Mouse (Mus musculus): ENCODE measurements around the gene Zfp563. TPM values are rescaled to one million over a fixed set of nuclear protein-coding genes. Genes with fewer than 3 reads are reported as not detected.

Zfp563 gene
- polyA plus RNA-seq, 1 experiment from 2014 or later, result 7.6 TPM

- Histone ChIP-seq H3K9me3 (ENCODE audit: low read length) (no peaks in the 10 kb centered on the region), H3K4me3 (ENCODE audit: low read depth, low read length) (no peak overlapping the region), H3K27me3 (replicated peaks; ENCODE audit: insufficient read depth, low read length) (no peaks in the 10 kb centered on the region), H3K36me3 (ENCODE audit: insufficient read depth, low read length) (no peaks in the 10 kb centered on the region), H3K27ac (ENCODE audit: low read length) (no peak overlapping the region), H3K4me1 (ENCODE audit: insufficient read depth, low read depth, low read length) (peaks cover 7% of the 10 kb centered on the region; the same call in 1 of the 2 replicates), H3K9ac (replicated peaks; ENCODE audit: low read depth) (no peak overlapping the region), H3K4me2 (replicated peaks; ENCODE audit: low read depth, low read length) (no peak overlapping the region)
- TF ChIP-seq CTCF (IDR thresholded peaks at IDR 0.05), result no peak
- peak; percentile 80 for TF ChIP-seq EP300 (IDR thresholded peaks at IDR 0.05)
- 64% methylated on average over 2 of the region's 2 CpGs for WGBS
- DNase-seq (ENCODE audit: low spot score) (peak; percentile 75), ATAC-seq (peak; percentile 77)
Measured at GRCm38 (mm10) chr17:33097396-33097795, 8.3 kb downstream of the Zfp563 start.

GRCm38 (mm10) chr17:33124546-33124945 is 35.4 kb downstream of the Zfp563 start:
- Histone ChIP-seq H3K9me3 (ENCODE audit: low read length) (no peaks in the 10 kb centered on the region), H3K27ac (ENCODE audit: low read length) (no peak overlapping the region), H3K9ac (replicated peaks; ENCODE audit: low read depth) (no peak overlapping the region), H3K4me2 (replicated peaks; ENCODE audit: low read depth, low read length) (no peak overlapping the region), H3K36me3 (ENCODE audit: insufficient read depth, low read length) (no peaks in the 10 kb centered on the region), H3K27me3 (replicated peaks; ENCODE audit: insufficient read depth, low read length) (no peaks in the 10 kb centered on the region), H3K4me1 (ENCODE audit: insufficient read depth, low read depth, low read length) (no peaks in the 10 kb centered on the region), H3K4me3 (ENCODE audit: low read depth, low read length) (no peak overlapping the region)
- ATAC-seq (no peak), DNase-seq (ENCODE audit: low spot score) (no peak)
- TF ChIP-seq EP300 (IDR thresholded peaks at IDR 0.05), result no peak
- no peak for TF ChIP-seq CTCF (IDR thresholded peaks at IDR 0.05)

- no peak for TF ChIP-seq CTCF (IDR thresholded peaks at IDR 0.05)
- no peak for TF ChIP-seq EP300 (IDR thresholded peaks at IDR 0.05)
- H3K36me3 ChIP-seq (ENCODE audit: insufficient read depth, low read length), result no peaks in the 10 kb centered on the region
- H3K4me1 ChIP-seq (ENCODE audit: insufficient read depth, low read depth, low read length), result no peaks in the 10 kb centered on the region
- H3K9ac ChIP-seq (replicated peaks; ENCODE audit: low read depth), result no peak overlapping the region
- WGBS, result 61% methylated on average over 2 of the region's 2 CpGs
- H3K27me3 ChIP-seq (replicated peaks; ENCODE audit: insufficient read depth, low read length), result no peaks in the 10 kb centered on the region
- H3K4me3 ChIP-seq (ENCODE audit: low read depth, low read length), result no peak overlapping the region
- no peak overlapping the region for H3K4me2 ChIP-seq (replicated peaks; ENCODE audit: low read depth, low read length)
- no peaks in the 10 kb centered on the region for H3K9me3 ChIP-seq (ENCODE audit: low read length)
- no peak overlapping the region for H3K27ac ChIP-seq (ENCODE audit: low read length)
- DNase-seq (ENCODE audit: low spot score) (no peak), ATAC-seq (no peak)
Measured at GRCm38 (mm10) chr17:33126257-33126656, 37.1 kb downstream of the Zfp563 start.

GRCm38 (mm10) chr17:33139261-33139820 is 50.2 kb downstream of the Zfp563 start, which contains the start of gene Morc2b:
Gene Morc2b (minus strand): TSS chr17:33139683.
- no peak within 1 kb of the TSS for H3K27ac ChIP-seq (ENCODE audit: low read length)
- ATAC-seq (no peak), DNase-seq (ENCODE audit: low spot score) (no peak)
- H3K9me3 ChIP-seq (ENCODE audit: low read length), result no peaks in the 10 kb centered on the region
- no peak within 1 kb of the TSS for H3K4me2 ChIP-seq (replicated peaks; ENCODE audit: low read depth, low read length)
- H3K4me3 ChIP-seq (ENCODE audit: low read depth, low read length), result no peak within 1 kb of the TSS
- no peaks in the 10 kb centered on the region for H3K4me1 ChIP-seq (ENCODE audit: insufficient read depth, low read depth, low read length)
- no peak within 1 kb of the TSS for H3K9ac ChIP-seq (replicated peaks; ENCODE audit: low read depth)
- no peaks in the 10 kb centered on the region for H3K27me3 ChIP-seq (replicated peaks; ENCODE audit: insufficient read depth, low read length)
- 70% methylated on average over 18 of the region's 18 CpGs for WGBS
- no peaks in the 10 kb centered on the region for H3K36me3 ChIP-seq (ENCODE audit: insufficient read depth, low read length)
- TF ChIP-seq CTCF (IDR thresholded peaks at IDR 0.05) (no peak), EP300 (IDR thresholded peaks at IDR 0.05) (no peak)

Other genes with a start within 250 kb of the Zfp563 start
- 3.9 and 4.9 TPM in 2 replicates for gene Zfp870, start 197.7 kb upstream of the Zfp563 start, polyA plus RNA-seq (2015; fragmentation: Nextera tagmentation; extraction: Ambion mirVana)
- gene Cyp4f14, start 172.0 kb upstream of the Zfp563 start, polyA plus RNA-seq (2015; fragmentation: Nextera tagmentation; extraction: Ambion mirVana), result not detected in 2 replicates
- 20.8 and 22.0 TPM in 2 replicates for gene Cyp4f13, start 141.9 kb upstream of the Zfp563 start, polyA plus RNA-seq (2015; fragmentation: Nextera tagmentation; extraction: Ambion mirVana)
- gene Zfp472, start 123.5 kb upstream of the Zfp563 start, polyA plus RNA-seq (2015; fragmentation: Nextera tagmentation; extraction: Ambion mirVana), result 7.6 and 7.8 TPM in 2 replicates
- 7.3 and 8.4 TPM in 2 replicates for gene Zfp952, start 96.2 kb upstream of the Zfp563 start, polyA plus RNA-seq (2015; fragmentation: Nextera tagmentation; extraction: Ambion mirVana)
- gene Zfp763, start 55.9 kb upstream of the Zfp563 start, polyA plus RNA-seq (2015; fragmentation: Nextera tagmentation; extraction: Ambion mirVana), result 6.9 and 7.6 TPM in 2 replicates
- gene 4921501E09Rik, start 21.3 kb upstream of the Zfp563 start, polyA plus RNA-seq (2015; fragmentation: Nextera tagmentation; extraction: Ambion mirVana), result not detected in 2 replicates
- gene Morc2b, start 50.4 kb downstream of the Zfp563 start, polyA plus RNA-seq (2015; fragmentation: Nextera tagmentation; extraction: Ambion mirVana), result not detected in 2 replicates
- gene Olfr55, start 79.1 kb downstream of the Zfp563 start, polyA plus RNA-seq (2015; fragmentation: Nextera tagmentation; extraction: Ambion mirVana), result not detected in 2 replicates
- not detected in 2 replicates for gene Olfr239, start 102.0 kb downstream of the Zfp563 start, polyA plus RNA-seq (2015; fragmentation: Nextera tagmentation; extraction: Ambion mirVana)
- gene Olfr1564, start 132.4 kb downstream of the Zfp563 start, polyA plus RNA-seq (2015; fragmentation: Nextera tagmentation; extraction: Ambion mirVana), result not detected in 2 replicates
- 9.4 and 9.6 TPM in 2 replicates for gene Zfp955a, start 165.8 kb downstream of the Zfp563 start, polyA plus RNA-seq (2015; fragmentation: Nextera tagmentation; extraction: Ambion mirVana)
- gene Olfr63, start 175.4 kb downstream of the Zfp563 start, polyA plus RNA-seq (2015; fragmentation: Nextera tagmentation; extraction: Ambion mirVana), result 0.01 TPM in 2 replicates
- gene Zfp955b, start 200.2 kb downstream of the Zfp563 start, polyA plus RNA-seq (2015; fragmentation: Nextera tagmentation; extraction: Ambion mirVana), result 6.6 and 7.4 TPM in 2 replicates

All from lung, postnatal 0 days (tissue).